Mouse (Mus musculus): ENCODE measurements at regions not wholly inside any gene's neighbourhood (a gene's known extent, or its start where the extent isn't known, plus 50 kb on each side); places are given as distances from the start of the nearest gene placed in this dataset.

GRCm38 (mm10) chr9:33800763-33801162 lies 684.9 kb upstream of the Kirrel3 start:
- no peak for DNase-seq

- no peak for DNase-seq
Measured at GRCm38 (mm10) chr9:33814739-33815368, 670.8 kb upstream of the Kirrel3 start.

GRCm38 (mm10) chr9:33822574-33823394 lies 662.9 kb upstream of the Kirrel3 start:
- DNase-seq = no peak

DNA sequence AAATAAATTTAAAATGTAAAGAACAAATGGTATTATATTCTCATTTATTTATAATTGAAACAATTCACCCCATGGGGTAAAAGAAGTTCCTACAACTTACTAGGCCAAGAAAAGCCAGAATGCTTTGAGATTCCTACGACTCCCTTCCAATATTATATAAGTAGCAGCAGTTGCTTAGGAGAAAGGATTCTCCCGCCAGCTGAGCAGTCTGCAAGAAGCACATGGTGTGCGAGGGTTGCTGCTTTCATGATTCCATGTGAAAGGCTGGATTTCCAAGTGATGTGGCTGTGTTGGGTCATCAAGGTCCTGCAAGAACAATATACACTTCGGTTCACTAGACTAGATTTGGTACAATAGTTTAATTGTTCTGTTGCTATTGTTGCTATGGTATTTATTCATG lies 659.6 kb upstream of the Kirrel3 start:
- no peak for DNase-seq

DNA sequence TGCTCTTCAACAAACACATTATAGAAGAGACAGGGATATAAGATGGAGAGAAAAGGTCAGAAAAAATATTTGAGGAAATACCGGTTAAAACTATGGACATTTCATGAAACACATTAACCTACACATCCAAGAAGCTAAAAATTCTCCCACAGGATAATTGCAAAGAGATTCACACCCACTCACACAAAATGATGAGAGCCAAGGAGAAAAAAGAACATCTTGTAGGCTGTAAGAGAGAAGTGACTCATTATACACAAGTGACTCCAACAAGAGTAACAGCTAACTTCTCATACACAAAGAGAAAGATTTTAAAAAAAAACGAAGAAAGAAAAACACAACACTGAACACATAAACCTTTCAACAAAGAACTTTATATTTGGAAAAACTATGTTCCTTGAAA lies 658.3 kb upstream of the Kirrel3 start:
- DNase-seq = no peak

DNA sequence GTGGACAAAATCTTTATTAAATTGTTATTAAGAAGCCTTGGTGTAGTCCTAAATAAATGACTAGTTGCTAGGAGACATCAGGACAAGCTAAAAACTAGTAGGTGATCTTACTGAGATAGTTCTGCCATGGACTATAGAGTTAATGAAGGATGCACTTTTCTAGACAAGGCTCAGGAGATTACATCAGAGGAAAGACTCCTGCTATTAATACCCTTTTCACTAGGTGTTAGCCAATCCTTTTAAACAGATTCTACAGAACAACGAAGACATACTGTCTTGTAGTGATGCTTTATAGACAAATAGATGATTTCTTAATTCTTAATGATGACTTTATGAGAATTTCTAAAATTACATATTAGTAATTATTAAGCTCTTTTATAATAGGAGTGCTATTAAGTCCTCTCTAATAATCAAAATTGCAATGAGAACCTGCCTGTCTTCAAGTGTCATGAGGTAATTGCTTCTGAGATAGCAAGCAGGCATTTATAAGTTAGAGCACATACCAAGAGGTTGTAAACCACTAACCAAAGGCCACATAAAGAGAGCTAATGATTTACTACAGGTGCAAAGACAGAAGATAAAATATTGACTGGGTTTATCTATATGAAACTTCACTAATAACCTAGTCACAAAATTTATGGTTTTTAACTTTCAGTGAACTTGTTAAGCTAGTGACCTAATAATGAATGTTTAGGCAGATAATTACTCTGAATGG lies 647.9 kb upstream of the Kirrel3 start:
- no peak for DNase-seq

- no peak for DNase-seq
Measured at GRCm38 (mm10) chr9:33849623-33850022, 636.1 kb upstream of the Kirrel3 start.

- peak in 1 of 2 experiments; percentile 18 for DNase-seq
Measured at GRCm38 (mm10) chr9:33850024-33850423, 635.7 kb upstream of the Kirrel3 start.

DNA sequence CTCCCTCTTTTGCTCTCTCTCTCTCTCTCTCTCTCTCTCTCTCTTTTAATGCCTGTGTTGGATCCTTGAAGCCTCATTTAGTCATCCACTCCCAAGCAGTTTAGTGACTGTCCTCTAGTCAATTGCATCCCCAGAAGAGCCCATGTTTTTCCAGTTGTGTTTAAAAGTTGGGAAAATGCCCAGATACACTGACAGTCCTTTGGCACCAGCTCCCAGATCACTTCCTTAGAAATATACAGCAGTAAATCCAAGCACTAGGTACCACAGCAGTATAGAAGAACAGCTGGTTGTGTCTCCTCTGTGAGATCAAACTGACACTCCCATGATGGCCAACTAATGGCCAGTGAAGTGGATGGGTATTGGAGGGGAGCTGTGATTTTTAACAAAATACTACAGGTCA lies 634.7 kb upstream of the Kirrel3 start:
- DNase-seq = no peak

GRCm38 (mm10) chr9:33856169-33856568 lies 629.5 kb upstream of the Kirrel3 start:
- peak; percentile 22 to 49 for DNase-seq

DNA sequence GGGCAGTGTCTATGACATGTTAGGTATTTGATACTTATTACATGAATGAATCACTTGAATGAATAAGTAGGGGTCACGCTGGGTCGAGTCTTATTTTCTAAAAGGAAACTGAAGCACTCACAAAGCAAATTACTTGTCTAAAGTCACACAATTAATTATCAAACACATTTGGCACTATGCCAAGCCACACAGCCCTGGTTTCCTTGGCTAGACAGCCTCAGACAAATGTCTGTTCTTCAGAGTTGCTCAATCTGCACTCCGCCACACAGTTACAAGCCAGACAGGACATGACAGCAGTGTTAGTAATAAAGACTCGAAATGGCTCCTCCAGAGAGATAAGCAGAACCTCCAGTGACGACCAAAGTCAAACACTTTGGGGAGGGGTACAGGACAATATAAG lies 627.2 kb upstream of the Kirrel3 start:
- DNase-seq = peak; percentile 21 to 41

- DNase-seq = no peak
Measured at GRCm38 (mm10) chr9:33868666-33869065, 617.0 kb upstream of the Kirrel3 start.

DNA sequence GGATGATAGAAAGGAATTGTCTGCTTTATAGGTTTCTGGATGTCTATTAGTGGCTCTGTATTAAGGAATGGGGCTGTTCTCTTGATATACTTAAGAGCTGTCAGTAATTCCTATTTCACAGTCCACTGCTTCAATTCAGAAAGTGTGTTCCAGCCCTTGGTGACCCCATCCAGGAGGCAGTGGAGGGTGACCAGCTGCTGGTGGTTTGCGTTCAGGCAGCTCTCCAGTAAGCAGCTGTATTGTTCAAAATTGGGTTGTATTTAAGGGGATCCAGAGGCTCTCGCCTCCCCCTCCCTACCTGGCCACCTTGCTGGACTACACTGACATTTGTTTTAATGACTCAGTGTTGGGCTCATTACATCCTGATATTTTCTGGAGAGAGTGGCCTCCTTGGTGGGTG lies 598.4 kb upstream of the Kirrel3 start:
- DNase-seq = no peak

DNA sequence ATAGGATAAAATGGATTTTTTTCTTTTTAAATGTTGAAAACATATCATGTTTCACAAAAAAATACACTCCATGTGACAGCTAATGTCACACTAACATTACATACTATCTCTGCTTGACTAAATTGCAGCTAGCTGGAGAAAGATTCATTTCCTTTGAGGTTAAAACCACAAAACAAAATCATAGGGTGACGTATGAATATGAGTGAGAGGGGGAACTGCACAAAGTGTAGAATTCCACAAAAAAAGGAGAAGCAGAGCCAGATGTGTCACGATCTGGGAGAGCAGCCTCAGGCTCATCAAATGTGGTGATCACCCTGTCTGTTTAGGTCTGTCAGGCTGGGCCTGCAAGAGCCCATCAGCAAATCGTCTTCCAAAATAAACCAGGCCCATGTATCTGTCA lies 593.7 kb upstream of the Kirrel3 start:
- no peak for DNase-seq

DNA sequence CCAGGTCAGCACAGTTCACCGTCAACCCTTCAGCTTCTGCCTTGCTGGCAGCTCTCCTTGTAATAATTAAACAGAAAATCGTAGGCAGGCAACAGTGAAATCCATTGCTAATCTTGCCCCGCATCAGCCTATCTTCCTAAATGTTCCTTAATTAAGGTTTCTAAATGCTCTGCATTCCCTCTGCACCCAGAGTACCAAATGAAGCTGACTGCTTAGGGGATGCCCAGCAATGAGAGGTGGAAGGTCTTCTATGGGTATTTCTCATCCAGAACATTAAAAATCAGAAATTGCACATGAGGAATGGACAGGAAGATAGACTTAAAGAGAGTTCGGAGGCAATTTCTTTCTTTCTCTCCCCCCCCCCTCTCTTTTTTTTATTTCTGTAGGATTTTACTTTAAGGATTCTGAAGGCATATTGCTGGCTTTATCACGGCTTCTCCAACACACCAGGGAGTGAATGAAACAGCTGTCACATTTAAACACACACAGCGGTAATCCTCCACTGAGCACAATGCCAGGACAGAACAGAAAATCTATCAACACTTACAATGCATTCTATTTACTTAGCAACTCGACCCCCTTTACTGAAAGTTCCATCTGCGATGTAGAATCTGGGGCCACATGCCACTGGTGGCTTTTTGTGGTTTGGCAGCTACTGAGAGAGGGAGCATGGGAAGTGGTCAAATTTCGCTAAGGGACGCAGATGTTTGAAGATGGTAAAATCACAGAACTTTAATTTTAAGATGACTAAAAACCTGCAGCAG lies 584.2 kb upstream of the Kirrel3 start:
- DNase-seq = no peak

DNA sequence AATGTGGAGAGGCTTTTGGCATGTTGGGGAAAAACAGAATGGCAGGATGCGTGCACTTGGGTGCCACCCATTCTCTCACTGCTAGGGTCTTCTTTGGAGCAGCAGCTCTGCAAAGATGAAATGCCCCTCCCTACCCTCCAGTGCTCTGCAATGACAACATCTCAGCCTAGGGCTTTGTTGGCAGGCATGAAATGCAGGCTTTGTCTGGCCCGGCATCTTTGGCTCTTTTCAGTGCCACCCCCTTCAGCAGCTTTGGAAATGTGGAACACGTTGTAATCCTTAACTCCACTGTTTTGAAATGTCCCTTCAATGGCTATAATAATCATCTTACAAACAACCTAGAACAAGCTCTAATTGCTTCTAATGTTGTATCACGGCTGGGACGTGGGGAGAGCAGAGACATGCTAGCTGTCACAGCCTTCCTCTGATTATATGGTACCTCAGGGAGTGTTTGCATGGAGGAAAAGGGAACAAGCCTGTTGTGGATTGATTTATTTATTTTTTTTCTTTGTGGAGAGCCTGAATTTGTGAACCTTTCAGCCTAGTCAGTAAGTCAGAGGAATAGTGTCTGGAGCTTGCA lies 581.6 kb upstream of the Kirrel3 start:
- DNase-seq = no peak

GRCm38 (mm10) chr9:33914919-33915318 lies 570.8 kb upstream of the Kirrel3 start:
- no peak for DNase-seq

DNA sequence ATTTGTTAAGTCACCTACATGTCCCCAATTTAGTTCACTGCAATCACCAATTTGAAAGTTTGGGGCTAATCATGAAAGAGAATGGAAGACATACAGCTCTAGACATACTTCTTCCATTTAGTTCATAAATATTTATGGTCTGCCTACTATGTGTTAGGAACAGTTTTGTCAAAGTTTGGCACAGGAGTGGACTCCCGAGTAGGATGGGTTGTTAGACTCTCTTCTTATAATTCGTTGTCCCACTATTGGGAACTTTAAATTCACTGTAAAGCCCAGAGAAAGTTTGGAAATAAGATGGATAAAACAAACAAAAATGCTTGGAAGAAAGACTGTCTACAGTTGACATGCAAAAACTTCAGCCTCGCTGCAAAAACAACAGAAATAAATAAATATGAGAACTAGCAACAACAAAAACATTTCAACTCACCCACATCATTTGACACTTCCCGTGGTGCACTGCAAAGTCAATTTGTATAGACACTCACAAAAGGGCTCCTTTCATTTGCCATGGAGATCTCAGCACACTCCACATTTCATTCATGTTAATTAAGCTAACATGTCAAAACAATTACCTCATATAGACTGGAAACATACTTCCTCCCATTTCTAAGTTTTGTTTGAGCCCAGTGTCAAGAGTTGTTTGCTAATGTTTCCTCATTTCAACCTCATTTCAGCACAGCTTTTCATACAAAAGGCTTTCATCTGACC lies 570.2 kb upstream of the Kirrel3 start:
- DNase-seq = no peak

- no peak for DNase-seq
Measured at GRCm38 (mm10) chr9:33930286-33930685, 555.4 kb upstream of the Kirrel3 start.

GRCm38 (mm10) chr9:33934071-33934470 lies 551.6 kb upstream of the Kirrel3 start:
- DNase-seq = no peak

DNA sequence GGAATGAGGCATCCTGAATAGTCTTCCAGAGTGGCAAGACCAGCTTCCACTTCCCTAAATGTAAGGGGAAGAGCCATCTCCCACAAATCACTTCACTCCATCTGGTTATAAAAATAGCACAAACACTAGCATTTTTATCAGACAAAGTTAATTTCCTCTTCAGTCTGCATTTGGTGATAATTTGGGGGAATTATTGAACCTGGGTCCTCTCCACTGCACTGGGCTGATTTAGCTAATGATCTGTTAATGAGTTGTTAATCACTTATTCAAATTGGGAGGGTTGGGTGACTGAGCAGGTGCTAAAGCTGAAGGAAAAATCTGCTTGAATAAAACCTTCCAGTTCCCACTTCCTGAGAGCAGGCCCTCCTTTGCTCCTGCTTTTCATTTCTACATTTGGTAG lies 531.4 kb upstream of the Kirrel3 start:
- DNase-seq = no peak

Data from adrenal gland, postnatal 36 days (tissue).